Mouse (Mus musculus): Measurements from ENCODE around the gene Zfp637. TPM values are rescaled to one million over a fixed set of nuclear protein-coding genes. Genes with fewer than 3 reads are reported as not detected.
"Not testable (repeated sequence)": the region's sequence is repeated elsewhere in the genome, so short reads cannot be mapped to it uniquely, and the experiment has no call there.

Gene Zfp637
- polyA plus RNA-seq, 1 experiment from 2014 or later = 141 TPM

DNA sequence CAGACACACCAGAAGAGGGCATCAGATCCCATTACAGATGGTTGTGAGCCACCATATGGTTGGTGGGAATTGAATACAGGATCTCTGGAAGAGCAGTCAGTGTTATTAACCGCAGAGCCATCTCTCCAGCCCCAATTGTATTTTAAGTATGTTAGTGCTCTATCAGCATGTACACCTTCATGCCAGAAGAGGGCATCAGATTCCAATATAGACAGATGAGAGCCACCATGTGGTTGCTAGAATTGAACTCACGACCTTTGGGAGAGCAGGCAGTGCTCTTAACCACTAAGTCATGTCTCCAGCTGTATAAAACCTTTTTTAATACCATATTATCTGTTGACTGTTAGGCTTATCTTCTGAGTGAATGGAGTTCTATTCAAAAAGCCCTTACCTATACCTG, 10.8 kb downstream of the Zfp637 start:
- Histone ChIP-seq H3K4me2 (replicated peaks; ENCODE audit: low read depth, low read length) (no peak overlapping the region), H3K4me3 (ENCODE audit: low read depth, low read length) (no peak overlapping the region), H3K27me3 (ENCODE audit: control insufficient read depth, insufficient read depth, low read length) (no peaks in the 10 kb centered on the region), H3K27ac (ENCODE audit: low read length) (no peak overlapping the region), H3K9me3 (ENCODE audit: control insufficient read depth, low read depth, low read length) (no peaks in the 10 kb centered on the region), H3K4me1 (ENCODE audit: control insufficient read depth, insufficient read depth, low read length) (no peaks in the 10 kb centered on the region), H3K9ac (replicated peaks; ENCODE audit: low read depth, low read length) (no peak overlapping the region), H3K36me3 (ENCODE audit: control insufficient read depth, insufficient read depth, low read length) (peaks cover 15% of the 10 kb centered on the region)
- no peak for ATAC-seq (ENCODE audit: insufficient number of reproducible peaks, insufficient read depth, low FRiP score, low read depth)
- WGBS = 64% methylated on average over 2 of the region's 2 CpGs

DNA sequence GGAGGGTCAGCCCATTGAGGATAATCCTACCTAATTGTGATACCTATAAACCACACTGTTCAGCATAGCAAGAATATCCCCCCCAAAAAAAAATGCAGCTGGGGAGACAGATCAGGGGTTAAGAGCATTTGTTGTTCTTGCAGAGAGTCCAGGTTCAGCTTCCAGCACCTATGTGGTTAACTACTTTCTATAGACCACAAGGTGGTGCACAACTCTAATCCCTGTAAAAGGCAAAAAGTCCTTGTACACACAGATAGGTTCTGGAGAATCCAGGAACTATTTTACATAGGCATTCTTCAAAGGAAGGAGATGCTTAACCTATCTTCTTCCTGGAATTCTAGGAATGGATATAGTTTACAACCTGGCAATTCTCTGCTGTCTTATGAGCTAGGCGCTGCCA, 17.0 kb downstream of the Zfp637 start:
- Histone ChIP-seq H3K4me1 (ENCODE audit: control insufficient read depth, insufficient read depth, low read length) (no peaks in the 10 kb centered on the region), H3K27me3 (ENCODE audit: control insufficient read depth, insufficient read depth, low read length) (no peaks in the 10 kb centered on the region), H3K4me2 (replicated peaks; ENCODE audit: low read depth, low read length) (no peak overlapping the region), H3K27ac (ENCODE audit: low read length) (no peak overlapping the region), H3K9me3 (ENCODE audit: control insufficient read depth, low read depth, low read length) (no peaks in the 10 kb centered on the region), H3K9ac (replicated peaks; ENCODE audit: low read depth, low read length) (no peak overlapping the region), H3K36me3 (ENCODE audit: control insufficient read depth, insufficient read depth, low read length) (no peaks in the 10 kb centered on the region), H3K4me3 (ENCODE audit: low read depth, low read length) (no peak overlapping the region)
- no peak for ATAC-seq (ENCODE audit: insufficient number of reproducible peaks, insufficient read depth, low FRiP score, low read depth)
- 65% methylated on average over 1 of the region's 1 CpGs for WGBS

GRCm38 (mm10) chr6:117861848-117862247, 20.9 kb downstream of the Zfp637 start, which contains the start of gene Zfp239:
Zfp239 (plus strand) TSS chr6:117862100.
- Histone ChIP-seq H3K4me1 (ENCODE audit: control insufficient read depth, insufficient read depth, low read length) (no peaks in the 10 kb centered on the region), H3K4me2 (replicated peaks; ENCODE audit: low read depth, low read length) (peak within 1 kb of the TSS; percentile 80), H3K36me3 (ENCODE audit: control insufficient read depth, insufficient read depth, low read length) (no peaks in the 10 kb centered on the region), H3K9ac (replicated peaks; ENCODE audit: low read depth, low read length) (peak within 1 kb of the TSS; percentile 56), H3K4me3 (ENCODE audit: low read depth, low read length) (peak within 1 kb of the TSS; percentile 68), H3K27ac (ENCODE audit: low read length) (no peak within 1 kb of the TSS), H3K27me3 (ENCODE audit: control insufficient read depth, insufficient read depth, low read length) (no peaks in the 10 kb centered on the region), H3K9me3 (ENCODE audit: control insufficient read depth, low read depth, low read length) (no peaks in the 10 kb centered on the region)
- 58% methylated on average over 6 of the region's 6 CpGs for WGBS
- no peak for ATAC-seq (ENCODE audit: insufficient number of reproducible peaks, insufficient read depth, low FRiP score, low read depth)

- Histone ChIP-seq H3K27me3 (ENCODE audit: control insufficient read depth, insufficient read depth, low read length) (no peaks in the 10 kb centered on the region), H3K27ac (ENCODE audit: low read length) (no peak overlapping the region), H3K36me3 (ENCODE audit: control insufficient read depth, insufficient read depth, low read length) (no peaks in the 10 kb centered on the region), H3K9ac (replicated peaks; ENCODE audit: low read depth, low read length) (no peak overlapping the region), H3K9me3 (ENCODE audit: control insufficient read depth, low read depth, low read length) (no peaks in the 10 kb centered on the region), H3K4me1 (ENCODE audit: control insufficient read depth, insufficient read depth, low read length) (no peaks in the 10 kb centered on the region), H3K4me3 (ENCODE audit: low read depth, low read length) (no peak overlapping the region), H3K4me2 (replicated peaks; ENCODE audit: low read depth, low read length) (peak overlapping the region; percentile 80)
- ATAC-seq (ENCODE audit: insufficient number of reproducible peaks, insufficient read depth, low FRiP score, low read depth) = no peak
- WGBS = 82% methylated on average over 8 of the region's 8 CpGs
Observed at GRCm38 (mm10) chr6:117862465-117862864, 21.5 kb downstream of the Zfp637 start.

- ATAC-seq (ENCODE audit: insufficient number of reproducible peaks, insufficient read depth, low FRiP score, low read depth) = peak; percentile 82; the same call in 1 of the 2 replicates
Observed at GRCm38 (mm10) chr6:117862899-117863620, 22.1 kb downstream of the Zfp637 start.

GRCm38 (mm10) chr6:117863751-117864150, 22.8 kb downstream of the Zfp637 start:
- H3K9me3 ChIP-seq (ENCODE audit: control insufficient read depth, low read depth, low read length) = no peaks in the 10 kb centered on the region
- no peak overlapping the region for H3K27ac ChIP-seq (ENCODE audit: low read length)
- 94% methylated on average over 8 of the region's 8 CpGs for WGBS
- H3K4me3 ChIP-seq (ENCODE audit: low read depth, low read length) = peak overlapping the region; percentile 68; the same call in 1 of the 2 replicates
- H3K36me3 ChIP-seq (ENCODE audit: control insufficient read depth, insufficient read depth, low read length) = no peaks in the 10 kb centered on the region
- H3K4me2 ChIP-seq (replicated peaks; ENCODE audit: low read depth, low read length) = peak overlapping the region; percentile 80; the same call in 1 of the 2 replicates
- H3K4me1 ChIP-seq (ENCODE audit: control insufficient read depth, insufficient read depth, low read length) = no peaks in the 10 kb centered on the region
- no peak for ATAC-seq (ENCODE audit: insufficient number of reproducible peaks, insufficient read depth, low FRiP score, low read depth)
- no peak overlapping the region for H3K9ac ChIP-seq (replicated peaks; ENCODE audit: low read depth, low read length)
- H3K27me3 ChIP-seq (ENCODE audit: control insufficient read depth, insufficient read depth, low read length) = no peaks in the 10 kb centered on the region

More at GRCm38 (mm10) chr6:117862899-117863620, 22.1 kb downstream of the Zfp637 start:
- no peaks in the 10 kb centered on the region for H3K9me3 ChIP-seq (ENCODE audit: control insufficient read depth, low read depth, low read length)
- no peaks in the 10 kb centered on the region for H3K4me1 ChIP-seq (ENCODE audit: control insufficient read depth, insufficient read depth, low read length)
- H3K27me3 ChIP-seq (ENCODE audit: control insufficient read depth, insufficient read depth, low read length) = no peaks in the 10 kb centered on the region
- 3% methylated on average over 26 of the region's 26 CpGs for WGBS
- no peaks in the 10 kb centered on the region for H3K36me3 ChIP-seq (ENCODE audit: control insufficient read depth, insufficient read depth, low read length)
- no peak overlapping the region for H3K27ac ChIP-seq (ENCODE audit: low read length)
- H3K4me3 ChIP-seq (ENCODE audit: low read depth, low read length) = peak overlapping the region; percentile 68
- peak overlapping the region; percentile 56 for H3K9ac ChIP-seq (replicated peaks; ENCODE audit: low read depth, low read length)
- H3K4me2 ChIP-seq (replicated peaks; ENCODE audit: low read depth, low read length) = peak overlapping the region; percentile 80

DNA sequence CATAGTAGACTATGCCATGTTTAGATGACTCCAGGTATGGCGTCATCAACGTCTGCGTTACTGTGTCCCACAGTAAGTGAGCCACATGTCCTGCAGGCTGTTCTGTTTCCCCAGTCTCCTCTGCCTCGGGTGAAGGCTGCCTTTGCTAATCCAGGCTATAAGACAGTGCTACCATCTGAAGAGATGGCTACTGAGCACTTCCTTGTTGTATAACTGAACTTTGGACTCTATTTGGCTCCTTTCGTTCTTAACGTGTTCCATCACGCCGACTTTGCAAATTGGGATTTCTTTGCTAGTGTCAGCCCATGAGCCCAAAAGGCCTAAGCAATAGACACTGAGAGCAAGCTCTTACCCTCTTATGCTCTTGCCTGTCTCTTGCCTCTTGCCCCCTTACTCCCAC, 27.2 kb downstream of the Zfp637 start:
- no peaks in the 10 kb centered on the region for H3K9me3 ChIP-seq (ENCODE audit: control insufficient read depth, low read depth, low read length)
- H3K4me1 ChIP-seq (ENCODE audit: control insufficient read depth, insufficient read depth, low read length) = no peaks in the 10 kb centered on the region
- H3K27ac ChIP-seq (ENCODE audit: low read length) = no peak overlapping the region
- no peaks in the 10 kb centered on the region for H3K36me3 ChIP-seq (ENCODE audit: control insufficient read depth, insufficient read depth, low read length)
- H3K9ac ChIP-seq (replicated peaks; ENCODE audit: low read depth, low read length) = no peak overlapping the region
- 94% methylated on average over 8 of the region's 8 CpGs for WGBS
- no peak for ATAC-seq (ENCODE audit: insufficient number of reproducible peaks, insufficient read depth, low FRiP score, low read depth)
- no peak overlapping the region for H3K4me2 ChIP-seq (replicated peaks; ENCODE audit: low read depth, low read length)
- H3K4me3 ChIP-seq (ENCODE audit: low read depth, low read length) = no peak overlapping the region
- no peaks in the 10 kb centered on the region for H3K27me3 ChIP-seq (ENCODE audit: control insufficient read depth, insufficient read depth, low read length)

DNA sequence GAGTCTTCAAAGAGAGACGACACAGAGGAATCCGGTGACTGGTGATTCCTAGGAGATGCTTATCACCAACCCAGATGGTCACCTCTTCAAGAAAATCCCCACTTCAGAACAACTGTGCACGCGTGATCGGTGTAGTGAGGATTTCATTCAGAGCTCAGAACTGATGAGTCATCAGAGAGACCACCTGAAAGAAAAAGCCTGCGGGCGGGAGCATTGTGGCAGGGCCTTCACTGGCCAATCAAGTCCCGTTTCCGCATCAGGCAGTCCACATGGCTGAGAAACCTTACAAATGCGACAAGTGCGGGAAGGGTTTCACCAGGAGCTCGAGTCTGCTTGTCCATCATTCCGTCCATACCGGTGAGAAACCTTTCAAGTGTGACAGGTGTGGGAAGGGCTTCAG, 30.1 kb downstream of the Zfp637 start:
- Histone ChIP-seq H3K9me3 (ENCODE audit: control insufficient read depth, low read depth, low read length) (no peaks in the 10 kb centered on the region), H3K4me1 (ENCODE audit: control insufficient read depth, insufficient read depth, low read length) (no peaks in the 10 kb centered on the region), H3K4me2 (replicated peaks; ENCODE audit: low read depth, low read length) (no peak overlapping the region), H3K27me3 (ENCODE audit: control insufficient read depth, insufficient read depth, low read length) (no peaks in the 10 kb centered on the region), H3K9ac (replicated peaks; ENCODE audit: low read depth, low read length) (no peak overlapping the region), H3K4me3 (ENCODE audit: low read depth, low read length) (no peak overlapping the region), H3K36me3 (ENCODE audit: control insufficient read depth, insufficient read depth, low read length) (no peaks in the 10 kb centered on the region), H3K27ac (ENCODE audit: low read length) (no peak overlapping the region)
- no peak for ATAC-seq (ENCODE audit: insufficient number of reproducible peaks, insufficient read depth, low FRiP score, low read depth)
- WGBS = 67% methylated on average over 14 of the region's 14 CpGs

GRCm38 (mm10) chr6:117873450-117873849, 32.5 kb downstream of the Zfp637 start:
- H3K36me3 ChIP-seq (ENCODE audit: control insufficient read depth, insufficient read depth, low read length); H3K9ac ChIP-seq (replicated peaks; ENCODE audit: low read depth, low read length); H3K4me2 ChIP-seq (replicated peaks; ENCODE audit: low read depth, low read length); H3K27ac ChIP-seq (ENCODE audit: low read length); ATAC-seq (ENCODE audit: insufficient number of reproducible peaks, insufficient read depth, low FRiP score, low read depth); H3K4me1 ChIP-seq (ENCODE audit: control insufficient read depth, insufficient read depth, low read length); H3K9me3 ChIP-seq (ENCODE audit: control insufficient read depth, low read depth, low read length); H3K4me3 ChIP-seq (ENCODE audit: low read depth, low read length); H3K27me3 ChIP-seq (ENCODE audit: control insufficient read depth, insufficient read depth, low read length): not testable (repeated sequence)
- WGBS = 93% methylated on average over 7 of the region's 7 CpGs
